Mouse (Mus musculus): ENCODE measurements at regions not wholly inside any gene's neighbourhood (a gene's known extent, or its start where the extent isn't known, plus 50 kb on each side); places are given as distances from the start of the nearest gene placed in this dataset.

DNA sequence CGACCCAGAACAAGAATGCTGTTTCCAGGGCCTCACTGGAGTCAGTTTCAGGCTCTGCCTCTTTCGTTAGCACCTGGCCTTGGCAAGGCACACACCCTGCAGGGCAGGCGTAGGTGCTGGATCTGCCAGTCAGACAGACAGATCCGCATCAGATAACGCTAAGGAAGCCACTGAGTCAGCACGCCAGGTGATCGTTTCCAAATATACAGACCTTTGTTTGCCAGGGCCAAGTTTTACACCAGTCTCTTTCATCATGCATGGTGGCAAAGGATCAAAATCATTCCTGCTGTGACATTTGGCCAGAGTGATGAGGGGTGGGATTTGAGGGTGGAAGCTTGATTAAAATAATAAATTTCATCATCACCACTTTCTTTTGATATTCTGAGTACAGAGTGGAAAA lies 411.0 kb downstream of the Ofcc1 start:
- in situ Hi-C loops (cut with MboI, MseI), result no loop called here

DNA sequence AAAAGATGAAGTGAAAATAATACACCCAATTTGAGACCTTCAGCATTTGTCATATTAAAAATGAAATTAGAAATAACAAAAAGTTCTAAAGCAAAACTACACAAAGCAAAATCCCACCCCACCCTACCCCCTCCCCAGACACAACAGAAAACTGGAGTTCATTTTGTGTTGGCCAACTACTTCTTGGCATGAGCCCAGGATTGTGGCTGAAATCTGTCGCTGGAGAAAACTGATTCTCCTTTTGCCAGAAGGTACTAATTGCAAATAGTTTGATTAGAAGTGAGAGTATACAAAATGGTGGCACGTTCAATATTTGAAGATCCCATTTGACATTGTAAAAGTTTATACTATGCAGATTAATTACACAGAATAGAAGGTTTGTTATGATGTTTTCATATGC lies 426.0 kb downstream of the Ofcc1 start:
- in situ Hi-C loops (cut with MboI, MseI), result no loop called here

DNA sequence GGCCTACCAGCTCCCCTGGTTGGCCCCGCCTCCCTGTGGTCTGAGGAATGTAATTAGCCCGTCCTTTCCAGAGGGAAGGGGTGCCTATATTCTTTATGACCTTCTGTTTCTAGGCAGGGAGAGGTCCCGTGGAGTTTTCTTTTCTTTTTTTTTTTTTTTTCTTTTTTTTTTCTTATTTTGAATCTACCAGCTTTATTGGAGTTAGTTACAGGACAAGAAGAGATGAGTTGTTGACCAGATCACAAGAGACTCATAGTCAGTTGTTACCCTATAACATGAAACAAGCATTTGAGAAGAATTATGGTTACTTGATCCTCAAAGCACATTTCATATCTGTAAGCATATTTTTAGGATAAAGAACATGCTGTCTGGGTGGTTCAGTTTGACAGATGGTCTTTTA lies 429.8 kb downstream of the Ofcc1 start:
- in situ Hi-C loops (cut with MboI, MseI), result no loop called here

DNA sequence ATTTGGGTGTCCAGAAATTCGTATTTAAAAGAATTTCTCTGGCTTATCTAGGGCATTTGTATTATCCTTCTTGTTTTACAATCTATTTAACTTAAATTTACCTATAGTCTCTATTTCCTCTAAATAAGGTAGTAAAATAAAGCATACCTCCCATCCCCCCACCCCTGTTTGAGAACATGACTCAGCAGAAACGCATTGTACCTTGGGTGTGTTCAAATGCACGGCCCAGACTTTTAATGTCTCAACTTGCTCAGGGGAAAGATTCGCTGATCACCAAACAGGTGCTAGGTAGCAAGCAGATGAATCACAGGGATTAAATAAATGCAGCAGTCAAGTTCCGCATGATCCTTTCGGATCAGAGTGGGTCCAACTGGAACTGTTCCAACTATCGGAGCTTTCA lies 432.7 kb downstream of the Ofcc1 start:
- in situ Hi-C loops (cut with MboI, MseI), result no loop called here

DNA sequence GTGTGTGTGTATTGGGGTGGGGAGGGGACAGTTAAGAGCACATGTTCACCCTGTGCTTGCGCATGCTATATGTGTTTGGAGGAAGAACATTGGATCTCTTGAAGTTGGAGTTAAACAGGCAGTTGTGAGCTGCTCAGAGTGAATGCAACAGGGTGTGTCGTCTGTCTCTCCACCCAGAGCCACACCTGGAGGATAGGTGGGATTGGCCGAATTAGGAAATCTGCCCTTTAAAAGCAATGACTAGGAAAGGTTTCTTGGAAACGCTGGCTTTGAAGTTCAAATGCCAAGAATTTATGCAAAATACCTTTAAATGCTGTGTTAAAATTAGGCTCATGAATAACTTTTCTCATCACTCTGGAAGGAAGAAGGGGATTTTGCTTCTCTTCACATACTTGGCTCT lies 436.9 kb downstream of the Ofcc1 start:
- in situ Hi-C loops (cut with MboI, MseI), result no loop called here

DNA sequence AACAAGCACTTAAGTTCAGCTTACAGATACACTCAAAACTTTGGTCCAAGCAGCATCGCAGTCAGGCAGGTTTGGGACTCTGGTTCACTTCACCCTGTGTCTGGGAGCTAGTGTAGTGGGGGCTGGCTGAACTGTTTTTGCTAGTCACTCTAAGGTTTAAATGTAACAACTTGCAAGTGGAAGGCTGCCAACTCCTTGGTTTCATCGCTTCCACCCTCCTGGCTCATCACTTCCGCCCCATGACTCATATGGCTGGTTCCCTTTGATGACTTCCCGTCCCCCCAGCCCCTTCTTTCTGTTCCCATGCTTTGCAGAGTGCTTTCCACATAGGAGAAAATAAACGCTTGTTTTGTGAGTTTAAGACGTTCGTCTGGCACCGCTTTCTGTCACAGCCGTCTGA lies 438.1 kb downstream of the Ofcc1 start:
- in situ Hi-C loops (cut with MboI, MseI), result no loop called here

DNA sequence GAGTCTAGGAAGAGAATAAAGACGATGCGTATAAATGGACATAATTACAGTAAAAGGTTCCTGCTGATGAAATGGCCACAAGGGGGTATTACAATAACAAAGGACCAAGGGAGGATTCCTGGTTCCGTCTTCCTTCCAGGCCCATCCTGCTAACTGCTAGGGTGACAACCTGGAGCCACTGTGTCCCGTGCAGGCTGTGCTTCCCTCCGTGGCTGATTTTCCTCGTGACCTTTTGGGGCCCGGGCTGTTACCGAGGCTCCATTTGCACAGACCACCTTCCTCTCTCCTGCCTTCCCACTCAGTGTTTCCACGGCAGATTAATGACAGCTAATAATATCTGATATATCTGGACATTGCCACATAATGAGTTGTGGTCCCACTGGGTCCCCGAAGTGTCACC lies 453.5 kb downstream of the Ofcc1 start:
- in situ Hi-C loops (cut with MboI, MseI), result no loop called here

DNA sequence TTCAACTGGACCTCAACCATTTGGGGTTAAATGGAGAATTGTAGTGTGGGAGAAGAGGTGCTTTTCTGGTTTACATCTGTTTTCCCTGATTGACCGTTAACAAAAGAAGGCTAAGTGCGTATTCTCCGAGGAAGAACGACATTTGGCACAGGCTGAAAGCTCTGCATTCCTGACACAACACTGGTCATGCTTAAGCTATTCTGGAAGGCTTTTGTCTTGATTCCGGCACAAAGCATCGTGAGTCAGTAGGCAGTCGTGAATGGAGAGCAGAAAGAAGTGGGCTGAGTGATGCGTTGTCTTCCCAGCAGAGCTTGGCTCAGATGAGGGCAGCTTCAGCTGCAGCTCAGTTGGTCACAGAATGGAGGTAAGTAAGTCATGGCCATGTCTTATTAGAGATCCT lies 457.0 kb downstream of the Ofcc1 start:
- in situ Hi-C loops (cut with MboI, MseI), result no loop called here

DNA sequence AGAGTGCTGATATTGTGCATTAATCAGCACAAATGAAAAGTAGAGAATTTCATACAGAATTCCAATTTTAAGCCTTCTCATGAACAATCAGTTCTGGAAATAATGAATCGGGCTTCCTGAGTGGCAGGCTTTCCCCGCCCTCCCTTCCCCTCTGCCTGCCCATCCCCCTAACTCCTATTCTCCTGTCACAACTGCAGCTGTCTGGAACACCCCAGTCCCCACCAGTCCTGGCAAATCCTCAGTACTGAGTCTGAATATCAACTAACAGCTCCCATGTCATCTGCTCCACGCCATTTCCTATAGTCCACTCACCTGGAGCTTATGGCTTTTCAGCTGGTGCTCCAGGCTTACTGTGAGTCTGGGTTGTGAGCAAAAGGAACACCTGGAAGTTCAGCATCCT lies 457.9 kb downstream of the Ofcc1 start:
- in situ Hi-C loops (cut with MboI, MseI), result no loop called here

DNA sequence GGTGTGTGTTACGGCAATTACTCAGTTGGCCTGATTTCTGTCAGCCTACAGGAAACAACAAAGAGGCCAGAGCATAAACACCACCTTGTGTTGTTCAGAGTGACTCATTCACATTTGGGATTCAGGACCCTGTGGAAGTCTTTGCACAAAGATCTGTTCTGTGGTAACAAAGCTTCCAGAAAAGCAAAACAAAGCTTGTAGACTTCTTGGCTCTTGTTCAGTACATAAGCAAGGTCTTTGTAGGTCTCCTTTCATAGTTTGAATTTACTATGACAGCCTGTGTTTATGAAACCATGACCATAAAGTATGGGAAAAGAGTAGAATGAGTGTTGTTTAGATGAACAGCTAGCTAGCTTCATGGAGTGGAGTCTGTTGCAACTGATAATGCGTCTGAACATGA lies 461.9 kb downstream of the Ofcc1 start:
- in situ Hi-C loops (cut with MboI, MseI), result no loop called here

DNA sequence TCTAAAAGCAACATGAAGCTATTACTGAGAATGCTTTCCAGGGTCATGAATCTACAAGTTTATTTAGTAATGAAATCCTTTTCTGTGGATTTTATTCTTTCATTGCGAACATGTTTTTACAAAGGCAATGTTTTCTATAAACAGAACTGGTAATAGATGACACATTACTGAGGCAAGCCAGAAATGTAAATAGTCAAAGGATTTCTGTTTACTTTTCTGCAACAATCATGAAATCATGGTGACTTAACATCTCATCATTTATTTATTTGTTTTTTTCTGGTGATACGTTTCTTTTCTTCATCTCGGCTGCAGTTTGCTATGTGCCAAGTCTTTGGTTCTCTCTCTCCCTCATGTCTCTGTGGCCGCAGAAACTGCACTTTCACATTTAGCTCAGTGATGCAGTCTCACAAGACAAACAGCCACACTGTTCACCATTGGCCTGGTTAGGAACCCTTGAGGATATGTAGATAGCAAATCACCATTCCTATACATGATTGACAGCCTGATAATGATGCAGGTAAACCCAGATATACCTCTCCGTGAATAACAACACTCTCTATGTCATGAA lies 462.8 kb downstream of the Ofcc1 start:
- in situ Hi-C loops (cut with MboI, MseI), result no loop called here

DNA sequence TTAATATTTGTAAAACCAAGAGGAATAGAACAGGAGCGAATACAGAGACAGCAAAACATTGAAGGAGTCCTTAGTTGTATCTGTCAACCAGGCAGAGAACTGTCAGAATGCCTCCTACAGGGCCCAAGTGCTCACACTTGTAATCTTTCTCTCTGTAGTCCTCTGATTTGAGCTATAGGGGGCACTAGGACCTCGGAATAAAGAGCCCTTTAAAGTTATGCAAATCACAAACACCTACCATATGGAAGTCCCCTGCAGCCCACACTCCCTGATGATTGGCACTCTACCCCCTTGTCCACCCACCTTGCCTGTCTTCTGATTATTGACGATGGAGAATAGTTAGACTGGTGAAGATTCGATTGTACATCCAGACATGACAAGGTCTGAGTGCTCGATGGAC lies 467.1 kb downstream of the Ofcc1 start:
- in situ Hi-C loops (cut with MboI, MseI), result no loop called here

DNA sequence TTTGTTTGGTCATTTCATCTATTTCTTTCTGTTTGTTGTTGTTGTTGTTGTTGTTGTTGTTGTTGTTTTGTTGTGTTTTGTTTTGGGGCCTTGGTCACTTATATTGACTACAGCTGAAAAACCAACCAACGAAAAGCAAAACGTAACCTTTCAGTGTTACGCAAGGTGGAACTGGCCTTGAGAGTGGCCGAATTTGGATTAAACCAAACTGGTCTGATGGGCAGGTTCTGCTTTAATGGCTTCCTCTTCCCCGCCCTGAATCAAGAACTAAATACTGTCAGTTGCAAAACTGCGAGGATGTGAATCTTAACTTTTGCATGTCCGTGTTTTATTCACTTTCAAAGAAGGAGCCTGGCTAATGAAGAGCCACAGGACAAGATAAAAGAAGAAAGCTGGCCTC lies 480.2 kb downstream of the Ofcc1 start:
- in situ Hi-C loops (cut with MboI, MseI), result no loop called here

DNA sequence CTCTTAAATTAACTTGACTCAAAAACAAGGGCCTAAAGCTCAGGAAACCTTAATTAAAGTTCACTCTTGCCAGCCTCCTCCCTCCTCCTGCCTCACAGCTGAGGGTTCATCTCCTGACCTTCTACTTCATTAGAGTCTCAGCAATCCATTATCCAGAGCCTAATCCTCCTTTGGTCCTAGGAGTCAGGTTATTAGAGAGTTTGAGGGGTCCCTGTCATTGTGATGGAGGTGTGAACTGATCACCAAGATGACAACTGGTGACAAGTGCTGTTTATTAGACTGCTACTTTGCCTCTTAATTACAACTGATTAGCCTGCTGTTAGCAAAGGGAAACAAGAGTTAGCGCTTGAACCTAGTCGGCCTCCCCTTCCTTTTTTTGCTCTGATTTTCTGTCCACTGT lies 481.1 kb downstream of the Ofcc1 start:
- in situ Hi-C loops (cut with MboI, MseI), result no loop called here

DNA sequence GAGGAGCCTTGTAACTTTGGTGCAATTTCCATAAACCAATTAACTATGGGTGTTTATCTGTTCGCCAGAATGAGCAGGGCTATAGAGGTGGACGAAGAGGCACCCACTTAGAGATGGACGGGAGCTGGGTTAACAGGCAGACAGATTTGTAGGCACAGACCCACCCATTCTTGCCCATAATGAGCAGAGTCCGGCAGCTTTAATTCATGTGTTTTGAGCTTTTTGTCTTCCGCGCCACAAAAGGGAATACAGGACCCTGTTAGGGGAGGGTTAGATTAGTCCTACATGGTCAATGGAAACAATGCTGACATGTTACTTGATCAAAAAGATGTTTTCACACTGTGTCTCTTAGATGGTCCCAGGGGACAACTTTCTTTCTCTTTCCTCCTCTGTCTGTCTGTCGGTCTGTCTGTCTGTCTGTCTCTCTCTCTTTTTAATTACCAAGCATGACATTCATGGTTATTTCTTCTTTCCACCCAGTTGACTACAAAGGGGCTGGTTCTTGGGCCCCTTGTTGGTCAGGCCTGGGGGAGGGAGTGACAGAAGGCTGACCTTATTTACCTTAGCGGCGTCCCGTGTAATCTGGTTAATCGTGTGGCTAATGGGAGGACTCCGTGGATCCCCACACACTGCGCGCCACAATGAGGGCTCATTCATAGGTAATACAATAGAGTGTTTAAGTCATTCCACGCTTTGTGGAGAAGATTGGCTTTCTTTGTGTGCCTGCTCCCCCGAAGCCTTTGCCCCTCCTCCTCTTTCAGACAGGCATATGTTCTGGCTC lies 483.7 kb downstream of the Ofcc1 start:
- in situ Hi-C loops (cut with MboI, MseI), result no loop called here

DNA sequence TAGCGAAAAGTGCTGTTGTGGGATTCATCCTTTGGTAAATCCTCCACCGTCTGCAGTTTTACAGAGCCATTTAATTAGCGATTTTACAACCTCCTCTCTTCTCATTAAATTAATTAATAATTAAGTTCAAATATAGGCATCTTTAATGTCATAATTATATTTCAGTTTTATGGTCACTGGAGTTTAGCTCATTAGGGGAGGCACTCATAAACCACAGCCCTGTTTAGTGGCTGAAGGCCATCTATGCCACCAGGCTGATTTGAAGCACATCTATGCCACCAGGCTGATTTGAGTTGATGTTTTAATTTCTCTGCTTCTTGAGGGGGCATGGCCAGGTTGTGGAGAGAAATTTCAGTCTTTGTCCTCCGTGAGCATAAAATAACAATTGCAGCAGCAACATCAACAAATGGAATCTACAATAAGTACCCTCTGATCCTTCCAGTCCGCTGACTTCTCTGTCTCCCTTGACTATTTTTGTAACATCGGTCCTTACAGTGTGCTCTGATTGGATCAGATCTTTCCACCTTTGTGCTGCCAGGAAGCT lies 508.9 kb downstream of the Ofcc1 start:
- in situ Hi-C loops (cut with MboI, MseI), result no loop called here

DNA sequence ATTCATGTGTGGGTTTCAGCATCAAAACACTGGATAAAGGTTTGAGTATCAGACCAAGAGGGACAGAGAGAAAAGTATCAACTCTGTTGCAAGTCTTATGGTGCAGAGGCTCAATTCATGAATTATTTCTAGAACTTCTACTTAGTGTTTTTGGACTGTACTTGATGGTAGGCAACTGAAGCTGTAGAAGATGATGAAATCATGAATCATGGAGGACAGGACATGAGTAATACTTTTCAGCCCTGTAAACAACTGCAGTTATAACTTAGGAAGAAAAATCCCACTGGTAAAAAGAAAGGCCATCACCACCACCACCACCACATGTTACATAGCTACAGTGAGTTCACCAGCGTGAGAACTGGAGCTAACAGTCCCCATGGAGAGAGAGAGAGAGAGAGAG lies 511.9 kb downstream of the Ofcc1 start:
- in situ Hi-C loops (cut with MboI, MseI), result no loop called here

DNA sequence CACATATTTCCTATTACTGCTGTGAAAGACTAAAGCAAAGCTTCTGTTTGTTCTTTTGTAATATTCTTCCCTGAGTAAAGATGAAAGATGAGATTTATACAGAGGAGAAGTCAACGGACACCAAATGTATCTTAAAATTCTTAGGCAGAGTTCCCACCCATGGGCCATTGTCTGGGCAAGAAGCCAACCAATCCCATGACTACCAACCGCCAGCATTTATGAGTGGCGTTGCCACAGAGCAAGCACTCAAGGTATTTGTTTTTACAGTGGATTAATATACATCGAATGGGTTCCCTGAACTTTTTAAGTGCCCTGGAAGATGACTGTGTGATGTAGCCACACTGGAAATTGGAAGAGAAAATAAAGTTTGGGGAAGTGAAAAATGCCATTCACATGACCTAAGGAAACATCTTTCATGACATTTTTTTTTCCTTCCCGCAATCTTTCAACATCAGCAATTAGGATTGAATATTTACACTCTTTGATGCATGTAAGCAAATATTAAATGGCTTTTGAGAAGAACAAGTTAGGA lies 525.1 kb downstream of the Ofcc1 start:
- in situ Hi-C loops (cut with MboI, MseI), result no loop called here

DNA sequence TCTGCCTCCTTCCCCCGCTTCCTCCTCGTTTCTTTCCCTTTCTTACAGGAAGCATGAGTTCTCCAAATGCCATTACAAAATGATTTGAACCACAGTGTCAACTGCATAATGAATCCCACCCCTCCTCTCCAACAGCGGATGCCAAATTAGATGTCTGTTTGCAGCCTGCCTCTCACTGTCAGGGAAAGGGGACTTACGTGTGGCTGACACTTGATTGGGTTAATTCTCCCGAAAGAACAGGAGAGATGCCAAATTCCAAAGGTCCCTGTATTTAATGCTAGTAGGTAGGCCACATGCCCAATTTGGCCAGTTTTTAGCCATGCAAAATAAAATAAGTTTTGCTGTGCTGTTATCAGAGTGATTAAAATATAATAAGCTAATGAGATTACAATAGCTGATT lies 525.9 kb downstream of the Ofcc1 start:
- in situ Hi-C loops (cut with MboI, MseI), result no loop called here

DNA sequence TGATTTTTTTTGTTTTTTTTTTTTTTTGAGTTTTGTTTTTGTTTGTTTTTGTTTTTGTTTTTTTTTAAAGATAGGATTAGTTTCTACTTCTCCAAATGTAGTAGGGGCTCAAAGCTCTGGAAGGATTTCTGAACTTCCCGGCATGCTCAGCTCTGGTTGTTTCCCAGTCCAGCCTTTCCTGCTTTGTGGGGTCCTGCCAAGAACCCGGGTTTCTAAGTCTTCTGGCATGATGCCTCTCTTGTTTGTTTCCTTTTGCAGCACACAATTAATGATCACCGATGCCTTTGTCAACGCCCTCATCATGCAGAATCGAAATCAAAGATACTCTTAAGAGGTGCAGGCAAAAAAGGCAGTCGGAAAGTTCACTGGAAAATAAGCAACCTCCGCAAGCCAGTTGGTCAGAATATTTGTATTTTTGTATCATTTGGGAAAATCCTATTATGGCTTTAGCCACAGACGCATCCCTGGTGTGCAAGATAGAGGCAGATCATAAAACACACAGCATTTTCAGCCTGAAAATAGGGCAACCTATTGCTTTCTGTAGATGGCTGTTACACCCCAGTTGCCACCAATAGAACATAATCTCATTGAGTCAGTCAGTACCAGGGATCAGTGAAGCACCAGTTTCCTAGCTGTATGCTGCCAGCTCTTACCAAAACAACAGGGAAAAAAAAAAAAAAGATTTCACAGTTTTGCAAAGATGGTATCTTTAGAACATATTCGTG lies 526.6 kb downstream of the Ofcc1 start:
- in situ Hi-C loops (cut with MboI, MseI), result no loop called here

DNA sequence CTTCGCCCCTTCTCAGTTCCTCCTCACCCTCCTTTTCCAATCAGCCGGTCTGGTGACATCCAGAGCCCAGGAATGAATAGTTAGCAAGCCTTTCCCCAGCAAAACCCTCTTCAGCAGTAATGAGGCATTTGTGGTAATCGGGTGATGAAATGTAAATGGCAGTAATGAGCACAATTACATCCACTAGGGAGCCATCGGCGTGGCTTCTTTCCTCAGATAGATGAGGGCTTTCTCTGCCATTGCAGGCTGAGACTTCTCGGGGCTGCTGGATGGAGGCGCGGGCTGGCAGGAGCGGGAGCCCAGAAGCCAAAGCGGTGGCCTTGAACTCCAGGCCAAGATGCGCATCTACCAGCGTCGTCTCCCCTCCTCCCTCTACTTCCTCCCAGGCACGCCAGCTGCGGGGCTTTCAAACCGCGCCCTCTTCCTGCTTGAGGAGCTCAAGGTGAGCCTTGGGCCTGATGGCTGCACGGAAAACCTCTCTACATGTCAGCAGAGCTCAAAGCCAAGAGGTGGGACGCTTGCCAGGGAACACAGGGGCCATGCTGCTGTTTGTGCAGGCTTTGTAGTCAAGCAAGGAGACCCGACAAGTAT lies 537.2 kb downstream of the Ofcc1 start:
- in situ Hi-C loops (cut with MboI, MseI), result loop anchor here (25.0 kb wide), 1 partner anchor 563 kb away; no protein-coding TSS in a partner anchor

DNA sequence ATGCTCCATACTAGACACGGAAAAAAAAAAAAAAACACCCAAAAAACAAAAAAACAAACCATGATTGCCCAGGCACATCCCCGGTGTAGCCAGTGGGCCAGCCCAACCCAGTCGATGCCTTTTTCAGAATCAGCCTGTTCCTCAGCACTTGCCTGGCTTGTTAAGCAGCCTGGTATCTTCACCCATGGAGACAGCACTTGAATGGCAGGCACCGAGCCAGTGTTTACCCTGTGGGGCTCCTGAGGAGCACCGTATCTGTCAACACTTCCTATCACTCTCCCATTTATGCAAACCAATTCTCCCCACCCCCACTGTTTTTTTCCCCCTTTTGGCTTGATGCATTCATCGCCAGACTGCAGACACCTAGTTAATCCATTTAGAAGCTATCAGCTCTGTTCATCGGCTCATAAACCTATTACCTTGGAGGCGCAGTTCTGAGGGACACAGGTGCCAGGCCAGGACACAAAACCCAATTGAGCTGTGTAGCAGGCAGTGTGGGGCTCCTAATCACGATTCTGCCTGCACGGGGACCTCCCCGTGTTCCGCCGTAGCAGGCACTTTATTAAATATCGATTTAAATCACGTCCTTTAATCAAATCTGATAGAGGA lies 537.8 kb downstream of the Ofcc1 start:
- in situ Hi-C loops (cut with MboI, MseI), result loop anchor here (25.0 kb wide), 1 partner anchor 564 kb away; no protein-coding TSS in a partner anchor
